Mouse (Mus musculus): ENCODE measurements around the gene Zfp667. TPM values are rescaled to one million over a fixed set of nuclear protein-coding genes. Genes with fewer than 3 reads are reported as not detected.
"Not testable (repeated sequence)": the region's sequence is repeated elsewhere in the genome, so short reads cannot be mapped to it uniquely, and the experiment has no call there.

The Zfp667 gene
- total RNA-seq, 2 experiments from 2014 or later: 10.1 to 12.2 TPM

DNA sequence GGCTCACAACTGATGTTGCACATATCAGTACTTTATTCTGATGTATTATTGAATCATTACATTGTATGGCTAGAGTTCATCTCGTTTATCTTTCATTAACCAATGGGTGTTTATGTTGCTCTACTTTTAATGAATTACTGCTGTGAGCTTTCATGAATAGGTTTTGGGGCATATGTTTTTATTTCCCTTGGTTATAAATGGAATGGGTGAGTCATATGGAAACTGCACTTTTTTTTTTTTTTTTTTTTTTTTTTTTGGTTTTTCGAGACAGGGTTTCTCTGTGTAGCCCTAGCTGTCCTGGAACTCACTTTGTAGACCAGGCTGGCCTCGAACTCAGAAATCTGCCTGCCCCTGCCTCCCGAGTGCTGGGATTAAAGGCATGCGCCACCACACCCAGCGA lies 4.7 kb downstream of the Zfp667 start:
- intact Hi-C loops (cut with DNase I); DNase-seq: not testable (repeated sequence)

DNA sequence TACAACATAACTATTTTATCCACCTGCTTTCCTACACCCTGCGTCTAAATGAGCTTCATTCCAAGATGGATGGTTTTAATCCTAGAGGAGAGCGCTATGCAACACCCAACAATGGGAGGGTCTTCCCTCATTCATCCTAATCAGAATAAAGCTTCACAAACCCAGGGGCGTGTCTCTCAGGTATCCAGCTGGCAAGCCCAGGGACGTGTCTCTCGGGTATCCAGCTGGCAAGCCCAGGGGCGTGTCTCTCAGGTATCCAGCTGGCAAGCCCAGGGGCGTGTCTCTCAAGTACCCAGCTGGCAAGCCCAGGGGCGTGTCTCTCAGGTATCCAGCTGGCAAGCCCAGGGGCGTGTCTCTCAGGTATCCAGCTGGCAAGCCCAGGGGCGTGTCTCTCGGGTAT lies 14.4 kb downstream of the Zfp667 start:
- DNase-seq; intact Hi-C loops (cut with DNase I): not testable (repeated sequence)

DNA sequence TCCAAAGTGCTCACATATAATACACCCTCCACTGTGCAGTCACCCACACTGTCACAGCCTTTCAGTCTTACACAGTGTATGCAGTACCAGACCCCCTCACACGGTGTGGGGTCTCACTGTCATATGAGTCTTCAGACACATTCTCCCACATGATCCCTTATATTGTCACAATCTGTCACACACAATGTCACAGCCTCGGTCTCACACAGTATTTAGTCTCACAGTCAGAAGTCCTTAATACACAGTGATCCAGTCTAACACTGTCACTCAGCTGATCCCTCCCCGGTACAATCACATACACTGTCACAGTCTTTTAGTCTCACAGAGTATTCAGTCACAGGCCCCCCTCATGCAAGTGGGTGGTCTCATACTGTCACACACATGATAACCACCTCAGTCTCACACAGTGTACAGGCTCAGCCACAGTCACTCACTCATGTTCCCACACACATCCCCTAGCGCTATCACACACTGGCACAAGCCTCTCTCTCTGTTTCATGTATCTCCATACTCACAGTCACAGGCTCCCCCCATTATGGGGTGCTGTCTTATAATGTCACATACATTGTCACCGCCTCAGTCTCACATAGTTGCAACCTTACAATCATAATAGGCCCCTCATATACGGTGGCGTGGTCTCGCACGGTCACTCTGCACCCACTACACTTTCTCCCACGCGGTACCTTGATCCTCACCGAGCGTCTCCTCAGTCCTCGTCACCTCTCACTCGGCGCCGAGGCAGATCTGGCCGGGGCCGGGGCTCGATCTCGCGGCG lies 44.3 kb downstream of the Zfp667 start:
- DNase-seq: peak; percentile 14
- intact Hi-C loops (cut with DNase I): no loop called here

DNA sequence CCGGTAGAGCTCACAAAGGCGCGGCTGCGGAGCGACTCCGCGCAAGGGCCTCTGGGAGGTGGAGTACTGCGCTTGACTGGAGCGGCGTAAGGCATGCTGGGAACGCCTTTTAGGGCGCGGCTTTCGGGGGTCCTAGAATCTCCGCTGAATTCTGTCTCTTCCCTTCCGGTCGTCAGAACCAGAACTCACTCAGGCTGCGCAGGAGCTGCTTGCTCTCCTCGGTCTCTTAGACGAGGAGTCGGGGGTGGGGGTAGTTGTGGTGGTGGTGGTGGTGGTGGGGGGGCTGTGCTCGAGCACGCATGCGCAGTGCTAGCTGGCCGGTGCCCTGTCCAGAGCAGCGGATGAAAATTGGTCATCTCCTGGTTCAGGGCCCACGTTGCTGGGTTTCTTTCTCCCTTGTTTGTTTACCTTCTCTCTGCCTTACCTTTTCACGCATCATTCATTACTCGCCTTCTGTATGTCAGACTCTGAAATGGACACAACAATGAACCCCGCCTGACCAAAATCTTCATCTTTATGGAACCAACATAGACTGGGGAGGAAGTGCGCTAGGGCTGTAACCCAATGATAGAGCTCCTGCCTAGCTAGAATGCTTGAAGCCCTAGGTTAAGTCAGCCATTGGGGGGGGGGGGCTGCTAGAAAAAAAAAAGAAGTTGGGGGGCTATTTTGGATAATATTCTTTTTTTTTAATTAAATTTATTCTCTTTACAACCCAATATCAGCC lies 45.0 kb downstream of the Zfp667 start, which contains the start of gene Zfp583:
TSS of gene Zfp583 (minus strand) at position 53 of the 724 bp plus-strand sequence.
- intact Hi-C loops (cut with DNase I): no loop called here
- peak; percentile 89 for DNase-seq

DNA sequence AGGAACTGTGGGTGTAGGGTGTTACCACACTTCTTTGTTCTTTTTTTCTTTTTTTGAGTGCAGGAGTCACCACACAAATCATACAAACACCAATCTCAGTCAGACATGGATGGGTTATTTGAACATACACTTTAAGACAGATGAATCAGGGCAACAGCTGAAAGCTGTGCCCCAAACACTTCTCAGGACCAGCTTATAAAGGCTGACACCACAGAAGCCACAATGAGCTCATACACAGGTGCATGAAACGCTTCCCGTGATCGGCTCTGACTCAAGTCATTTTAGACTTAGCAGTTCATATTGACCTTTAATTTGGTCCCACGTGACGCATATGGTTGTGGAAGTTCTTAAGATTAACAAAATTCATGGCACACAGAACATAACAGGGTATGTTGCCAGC lies 53.5 kb downstream of the Zfp667 start:
- DNase-seq: no peak
- intact Hi-C loops (cut with DNase I): no loop called here

DNA sequence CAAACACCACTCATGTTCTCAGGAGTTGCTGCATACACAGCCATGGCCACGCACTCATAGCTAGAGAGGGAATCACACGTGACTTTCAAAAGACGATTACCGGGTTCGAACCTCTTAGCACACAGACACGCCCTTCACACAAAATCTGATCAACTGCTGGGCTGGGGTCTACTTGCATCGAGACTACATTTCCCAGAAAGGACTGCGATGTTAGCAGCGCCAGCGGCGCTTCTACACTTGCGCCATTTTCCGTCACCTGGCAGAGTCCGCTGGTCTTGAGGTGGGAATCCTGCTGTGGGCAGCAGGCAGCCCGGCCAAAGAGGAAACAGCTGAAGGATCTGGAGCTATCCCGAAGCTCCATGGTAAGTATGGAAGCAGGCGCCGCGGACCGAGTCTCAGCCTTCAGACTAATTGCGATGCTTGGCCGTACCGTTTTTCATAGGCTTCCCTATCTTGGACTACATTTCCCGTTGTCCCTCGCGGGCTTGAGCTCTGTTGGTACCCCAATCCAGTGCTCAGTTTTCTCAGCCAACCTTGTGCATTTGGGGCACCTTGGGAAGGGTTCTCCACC lies 57.2 kb downstream of the Zfp667 start, which contains the start of gene Gm3854:
TSS of gene Gm3854 (plus strand) at position 259 of the 571 bp plus-strand sequence.
- intact Hi-C loops (cut with DNase I): no loop called here

DNA sequence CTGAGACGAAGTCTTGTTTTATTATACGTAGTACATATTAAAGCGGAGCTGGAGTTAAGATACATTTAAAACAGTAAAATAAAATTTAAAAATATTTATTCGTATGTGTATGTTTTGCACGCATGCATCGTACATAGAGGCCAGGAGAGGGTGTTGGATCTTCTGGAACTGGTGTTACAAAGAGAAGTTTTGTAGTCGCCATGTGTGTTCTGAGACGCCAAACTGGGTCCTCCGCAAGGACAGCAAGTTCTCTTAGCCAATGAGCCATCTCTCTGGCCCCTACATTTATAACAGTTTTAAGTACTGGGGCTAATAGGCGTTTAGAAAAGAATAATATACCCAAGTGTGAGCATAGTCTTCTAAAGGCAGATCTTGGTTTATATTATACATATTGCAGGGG lies 57.7 kb downstream of the Zfp667 start:
- no peak for DNase-seq
- intact Hi-C loops (cut with DNase I): no loop called here

More for the DNA sequence above, 57.2 kb downstream of the Zfp667 start, which contains the start of gene Gm3854:
- peak; percentile 73 for DNase-seq

Other genes with a start within 250 kb of the Zfp667 start
- gene Nlrp4c, start 241.4 kb upstream of the Zfp667 start, total RNA-seq (2021): not detected
- 10 to 100 TPM; 35.1 to 36.1 TPM for gene Zfp787, start 130.6 kb upstream of the Zfp667 start, total RNA-seq (2021)
- gene Zfp444, start 114.4 kb upstream of the Zfp667 start, total RNA-seq (2021): 10 to 100 TPM; 66.3 to 68.0 TPM
- gene Galp, start 89.5 kb upstream of the Zfp667 start, total RNA-seq (2021): not detected
- gene Zscan5b, start 64.3 kb upstream of the Zfp667 start, total RNA-seq (2021): not detected
- gene Epp13, start 33.9 kb upstream of the Zfp667 start, total RNA-seq (2021): not detected
- 10 to 100 TPM; 14.9 to 17.2 TPM for gene Zfp583, start 44.7 kb downstream of the Zfp667 start, total RNA-seq (2021)
- 1 to 10 TPM; 7.6 to 9.4 TPM for gene Gm3854, start 57.2 kb downstream of the Zfp667 start, total RNA-seq (2021)
- gene Zfp78, start 76.7 kb downstream of the Zfp667 start, total RNA-seq (2021): 1 to 10 TPM; 4.3 to 5.6 TPM
- 10 to 100 TPM; 17.7 to 18.0 TPM for gene Zfp28, start 96.7 kb downstream of the Zfp667 start, total RNA-seq (2021)
- gene Smim17, start 112.1 kb downstream of the Zfp667 start, total RNA-seq (2021): 10 to 100 TPM; 12.2 to 16.6 TPM
- under 1 TPM; 0.44 to 0.56 TPM for gene Gm20715, start 123.7 kb downstream of the Zfp667 start, total RNA-seq (2021)
- gene Olfr1344, start 152.1 kb downstream of the Zfp667 start, total RNA-seq (2021): under 1 TPM in 1 of 2 experiments, not detected in 1; 0.54 TPM
- under 1 TPM in 1 of 2 experiments, not detected in 1; 0.06 TPM for gene Olfr1336, start 169.6 kb downstream of the Zfp667 start, total RNA-seq (2021)
- gene Olfr1346, start 180.5 kb downstream of the Zfp667 start, total RNA-seq (2021): not detected
- gene Olfr5, start 200.4 kb downstream of the Zfp667 start, total RNA-seq (2021): not detected
- gene Olfr1347, start 213.2 kb downstream of the Zfp667 start, total RNA-seq (2021): not detected
- gene Olfr1348, start 222.2 kb downstream of the Zfp667 start, total RNA-seq (2021): not detected
- gene Olfr1349, start 236.4 kb downstream of the Zfp667 start, total RNA-seq (2021): not detected

All from left cerebral cortex, postnatal 4 days (tissue).